Mouse (Mus musculus): ENCODE data around the gene Cyld. TPM values are rescaled to one million over a fixed set of nuclear protein-coding genes. Genes with fewer than 3 reads are reported as not detected.

Gene Cyld
- polyA plus RNA-seq, 1 experiment from 2014 or later: 15.8 TPM

DNA sequence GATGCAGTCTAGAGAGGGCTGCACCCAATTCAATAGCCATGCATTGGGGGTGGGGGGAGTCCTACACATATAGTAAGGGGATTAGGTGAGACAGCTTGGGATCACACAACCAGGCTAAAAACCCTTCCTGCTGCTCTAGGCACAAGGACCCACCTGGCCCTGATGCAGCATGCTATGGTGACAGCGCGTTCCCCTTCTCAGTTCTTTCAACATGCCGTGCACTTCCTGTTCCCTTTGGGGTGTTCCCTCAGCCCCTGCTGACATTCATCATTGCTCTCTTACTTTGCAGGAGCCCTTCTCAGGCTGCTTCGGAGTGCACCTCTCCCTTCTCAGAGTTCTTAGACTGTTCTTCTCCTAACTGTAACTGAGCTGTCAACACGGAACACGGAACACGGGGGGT, 2.5 kb upstream of the Cyld start:
- Histone ChIP-seq H3K36me3 (ENCODE audit: inconsistent target) (peaks cover 1% of the 10 kb centered on the region; the same call in 1 of the 2 replicates), H3K4me3 (ENCODE audit: inconsistent target) (no peak overlapping the region), H3K79me2 (ENCODE audit: inconsistent target) (peaks cover 21% of the 10 kb centered on the region), H3K27ac (no peak overlapping the region)
- WGBS (ENCODE audit: missing documents): 6% methylated on average over 7 of the region's 7 CpGs

DNA sequence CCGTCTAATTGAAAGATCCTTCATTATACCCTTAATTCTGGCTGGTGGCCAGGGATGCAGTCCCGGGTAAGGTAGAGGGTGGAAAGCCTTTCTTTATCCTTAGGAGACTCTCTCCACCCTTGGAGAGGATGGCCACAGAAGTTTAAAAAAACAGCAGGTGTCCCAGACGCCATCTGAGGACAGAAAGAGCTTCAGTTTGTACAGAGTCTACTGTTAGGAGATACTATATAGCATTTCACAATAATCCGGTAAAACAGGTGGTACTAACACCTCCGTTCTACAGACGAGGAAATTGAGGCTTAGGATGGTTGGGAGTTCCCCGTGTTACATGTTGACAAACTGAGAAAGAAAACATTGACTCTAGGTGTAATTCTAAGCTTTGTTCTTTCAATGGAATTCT, 600 bp upstream of the Cyld start:
- WGBS (ENCODE audit: missing documents): 14% methylated on average over 7 of the region's 7 CpGs

DNA sequence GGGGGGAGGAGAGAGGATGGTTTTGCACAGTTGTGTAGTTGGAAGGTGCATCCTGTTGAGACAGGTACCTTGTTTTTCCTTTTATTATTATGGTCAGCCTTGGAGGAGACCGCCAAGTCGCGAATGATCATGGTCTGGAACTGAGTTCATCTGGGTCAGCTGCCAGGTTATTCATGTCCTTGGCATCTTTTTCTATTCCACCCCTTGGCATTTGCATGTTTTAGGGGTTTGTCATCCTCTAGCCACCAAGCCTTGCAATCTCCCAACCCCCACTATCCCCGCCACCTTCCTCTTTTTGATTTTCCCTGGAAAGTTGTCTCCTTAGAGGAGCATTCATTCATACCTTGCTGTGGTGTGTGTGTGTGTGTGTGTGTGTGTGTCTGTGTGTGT, 809 bp downstream of the Cyld start:
- Histone ChIP-seq H3K36me3 (ENCODE audit: inconsistent target) (peaks cover 3% of the 10 kb centered on the region; the same call in 1 of the 2 replicates), H3K27ac (peak overlapping the region; percentile 70), H3K4me3 (ENCODE audit: inconsistent target) (peak overlapping the region; percentile 82), H3K79me2 (ENCODE audit: inconsistent target) (peaks cover 55% of the 10 kb centered on the region)
- 7% methylated on average over 4 of the region's 4 CpGs for WGBS (ENCODE audit: missing documents)

More for the DNA sequence above, 600 bp upstream of the Cyld start:
- Histone ChIP-seq H3K4me3 (ENCODE audit: inconsistent target) (peak overlapping the region; percentile 29), H3K79me2 (ENCODE audit: inconsistent target) (peaks cover 41% of the 10 kb centered on the region), H3K27ac (no peak overlapping the region), H3K36me3 (ENCODE audit: inconsistent target) (no peaks in the 10 kb centered on the region)

DNA sequence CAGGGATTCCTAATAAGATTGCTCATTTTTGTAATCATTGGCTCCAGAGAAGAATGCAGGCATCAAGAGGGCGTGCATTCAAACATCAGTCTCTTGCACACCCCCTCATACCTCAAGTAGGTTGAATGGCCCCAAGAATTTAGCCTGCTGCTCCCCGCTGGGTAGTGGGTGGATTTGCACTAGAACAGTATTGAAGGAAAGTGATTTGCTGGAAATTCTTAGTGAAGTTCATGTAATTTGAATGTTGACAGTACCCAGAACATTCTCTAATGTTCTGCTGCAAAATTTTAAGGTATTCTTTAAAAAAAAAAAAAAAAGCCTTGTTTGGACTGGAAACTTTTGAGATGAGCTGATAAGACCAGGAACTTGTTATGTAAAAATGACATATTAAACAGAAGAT, 1.2 kb downstream of the Cyld start:
- Histone ChIP-seq H3K27ac (no peak overlapping the region), H3K4me3 (ENCODE audit: inconsistent target) (peak overlapping the region; percentile 82; the same call in 1 of the 2 replicates)

DNA sequence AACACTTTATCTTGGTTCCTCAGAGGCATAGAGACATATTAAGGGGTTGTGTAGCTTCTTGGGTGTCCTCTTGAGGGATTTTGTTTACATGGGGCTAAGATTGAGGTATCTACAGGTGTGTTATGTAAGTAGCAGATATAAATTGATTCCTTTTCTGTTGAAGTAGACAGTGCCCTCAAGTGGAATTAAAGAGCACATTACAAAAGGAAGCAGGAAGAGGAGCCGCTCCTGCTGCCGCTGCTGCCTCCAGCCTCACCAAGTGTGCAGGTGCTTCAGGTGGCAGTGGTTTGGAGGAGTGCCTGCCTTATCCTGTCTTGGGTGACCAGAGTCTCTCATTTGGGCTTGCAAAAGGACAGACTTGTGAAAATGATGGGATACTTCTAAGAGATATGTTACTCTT, 4.8 kb downstream of the Cyld start:
- 43% methylated on average over 2 of the region's 2 CpGs for WGBS (ENCODE audit: missing documents)
- H3K4me3 ChIP-seq (ENCODE audit: inconsistent target): no peak overlapping the region
- H3K79me2 ChIP-seq (ENCODE audit: inconsistent target): peaks cover 95% of the 10 kb centered on the region
- peaks cover 4% of the 10 kb centered on the region; the same call in 1 of the 2 replicates for H3K36me3 ChIP-seq (ENCODE audit: inconsistent target)
- H3K27ac ChIP-seq: no peak overlapping the region

More for the DNA sequence above, 1.2 kb downstream of the Cyld start:
- Histone ChIP-seq H3K36me3 (ENCODE audit: inconsistent target) (peaks cover 4% of the 10 kb centered on the region; the same call in 1 of the 2 replicates), H3K79me2 (ENCODE audit: inconsistent target) (peaks cover 59% of the 10 kb centered on the region)
- 64% methylated on average over 2 of the region's 2 CpGs for WGBS (ENCODE audit: missing documents)

DNA sequence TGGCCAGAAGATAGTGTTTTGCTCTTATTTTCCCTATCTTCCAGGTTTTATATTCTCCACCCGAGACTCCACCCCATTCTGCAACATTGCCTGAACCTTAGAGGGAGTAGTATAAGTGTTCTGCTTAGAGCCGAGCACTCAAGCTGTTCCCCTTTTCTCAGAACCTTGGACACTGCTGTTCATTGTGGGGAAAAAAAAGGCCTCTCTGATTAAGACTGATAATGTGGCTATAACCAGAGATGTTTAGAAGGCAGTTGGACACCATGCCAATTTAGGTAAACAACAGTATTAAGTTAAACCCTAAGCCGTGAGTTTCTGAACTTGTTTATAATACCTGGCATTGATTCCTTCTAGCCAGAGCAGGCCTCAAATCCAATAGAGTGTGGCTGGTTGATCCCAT, 6.0 kb downstream of the Cyld start:
- H3K4me3 ChIP-seq (ENCODE audit: inconsistent target): no peak overlapping the region
- H3K27ac ChIP-seq: no peak overlapping the region
- H3K36me3 ChIP-seq (ENCODE audit: inconsistent target): peaks cover 15% of the 10 kb centered on the region; the same call in 1 of the 2 replicates
- H3K79me2 ChIP-seq (ENCODE audit: inconsistent target): peaks cover 89% of the 10 kb centered on the region
- WGBS (ENCODE audit: missing documents): 85% methylated on average over 3 of the region's 3 CpGs

DNA sequence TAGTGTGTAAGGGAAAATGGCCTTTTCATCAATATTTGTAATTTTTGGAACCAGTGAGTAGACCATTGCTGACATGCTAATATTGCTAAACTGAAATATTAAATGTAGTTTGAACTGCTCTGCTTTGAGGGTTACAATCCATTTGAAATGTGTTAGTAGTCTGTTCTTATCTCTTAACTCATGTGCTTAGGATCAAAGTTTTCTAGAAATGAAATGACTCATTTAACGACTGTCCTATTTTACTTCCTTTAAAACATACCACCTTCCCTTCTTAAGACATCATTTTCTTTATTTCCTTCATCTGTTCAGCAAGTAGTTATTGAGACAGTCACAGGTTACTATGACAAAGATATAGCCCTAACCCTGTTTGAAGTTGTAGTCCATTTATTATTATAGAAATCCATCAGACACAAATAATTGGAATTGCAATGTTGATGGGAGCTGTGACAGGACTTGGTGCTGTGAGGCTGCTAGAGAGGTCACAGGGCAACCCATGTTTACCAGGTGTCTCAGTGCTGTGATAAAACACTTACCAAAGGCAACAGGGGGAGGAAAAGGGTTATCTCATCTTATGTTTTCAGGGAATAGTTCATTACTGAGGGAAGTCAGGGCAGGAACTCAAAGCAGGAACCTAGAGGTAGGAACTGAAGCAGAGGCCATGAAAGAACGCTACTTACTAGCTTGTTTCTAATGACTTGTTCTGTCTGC, 26.6 kb downstream of the Cyld start:
- WGBS (ENCODE audit: missing documents): 90% methylated on average over 2 of the region's 2 CpGs
- H3K36me3 ChIP-seq (ENCODE audit: inconsistent target): peaks cover 90% of the 10 kb centered on the region
- H3K79me2 ChIP-seq (ENCODE audit: inconsistent target): no peaks in the 10 kb centered on the region
- no peak overlapping the region for H3K27ac ChIP-seq
- no peak overlapping the region for H3K4me3 ChIP-seq (ENCODE audit: inconsistent target)

DNA sequence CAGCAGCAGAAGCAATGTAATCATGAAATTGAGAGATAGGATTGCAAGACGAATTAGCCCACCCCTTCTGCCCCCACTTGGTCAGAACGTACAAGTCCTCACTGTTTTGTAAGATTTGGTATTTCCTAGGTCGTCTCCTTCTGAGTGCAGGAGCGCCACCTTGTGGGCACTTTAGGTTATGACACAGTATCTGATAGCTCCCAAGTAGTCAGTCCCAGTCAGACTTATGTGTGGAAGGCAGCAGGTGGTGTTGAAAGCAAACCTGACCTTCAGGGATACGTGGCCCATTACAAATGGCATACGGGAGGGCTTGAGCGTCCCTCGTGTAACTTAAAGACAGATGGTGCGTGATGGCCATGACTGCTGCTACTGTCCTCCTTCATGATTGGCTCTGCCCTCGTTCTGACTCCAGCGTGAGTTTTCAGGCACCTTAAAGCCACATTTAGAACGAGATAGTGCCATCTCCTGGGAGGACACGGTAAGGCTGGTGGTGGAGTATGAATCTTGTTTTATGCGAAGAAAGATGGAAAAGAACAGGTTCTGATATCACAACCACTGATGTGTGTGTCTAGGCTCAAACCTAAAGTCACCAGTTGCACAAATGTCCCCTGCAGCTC, 58.5 kb downstream of the Cyld start:
- under 1% methylated on average over 14 of the region's 14 CpGs for WGBS (ENCODE audit: missing documents)
- no peaks in the 10 kb centered on the region for H3K79me2 ChIP-seq (ENCODE audit: inconsistent target)
- H3K4me3 ChIP-seq (ENCODE audit: inconsistent target): no peak overlapping the region
- H3K36me3 ChIP-seq (ENCODE audit: inconsistent target): no peaks in the 10 kb centered on the region
- no peak overlapping the region for H3K27ac ChIP-seq

DNA sequence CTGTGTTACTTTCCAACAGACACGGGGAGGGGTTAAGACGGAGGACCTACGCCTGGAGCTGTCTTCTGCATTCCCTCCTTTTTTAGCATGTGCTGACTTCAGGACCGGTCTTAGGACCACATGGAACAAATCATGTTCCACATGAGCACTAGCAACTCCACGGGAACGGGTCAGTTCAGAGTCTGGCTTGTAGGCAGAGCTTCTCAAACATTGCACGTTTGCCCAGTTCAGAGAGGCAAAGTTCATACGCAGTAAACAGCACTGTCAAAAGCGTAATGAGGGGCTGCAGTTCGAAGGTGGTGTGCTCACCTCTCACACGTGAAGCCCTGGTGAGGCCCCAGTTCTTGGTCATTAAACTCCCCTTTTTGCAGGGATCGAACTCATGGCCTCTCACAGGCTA, 65.2 kb downstream of the Cyld start:
- WGBS (ENCODE audit: missing documents): 91% methylated on average over 11 of the region's 12 CpGs
- Histone ChIP-seq H3K79me2 (ENCODE audit: inconsistent target) (no peaks in the 10 kb centered on the region), H3K4me3 (ENCODE audit: inconsistent target) (no peak overlapping the region), H3K27ac (no peak overlapping the region), H3K36me3 (ENCODE audit: inconsistent target) (no peaks in the 10 kb centered on the region)

DNA sequence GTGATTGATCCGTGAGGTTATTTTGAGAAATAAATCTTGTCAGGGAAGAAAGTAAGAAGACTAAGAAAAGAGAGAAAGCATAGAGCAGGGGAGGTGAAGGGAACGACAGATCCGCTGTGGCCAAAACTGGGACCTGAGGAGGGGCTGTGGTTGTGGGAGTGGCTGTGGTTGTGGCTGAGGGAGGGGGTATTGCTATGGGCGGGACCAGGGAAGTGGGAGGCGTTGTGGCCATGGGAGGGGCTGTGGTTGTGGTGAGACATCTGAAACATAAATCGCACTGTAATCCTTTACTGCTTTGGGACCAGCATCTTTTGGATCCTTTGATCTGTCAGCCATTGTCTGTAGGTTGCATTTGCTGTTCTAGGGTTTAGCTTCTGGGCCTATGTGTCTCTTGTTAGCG, 74.4 kb downstream of the Cyld start:
- Histone ChIP-seq H3K4me3 (ENCODE audit: inconsistent target) (no peak overlapping the region), H3K79me2 (ENCODE audit: inconsistent target) (no peaks in the 10 kb centered on the region), H3K36me3 (ENCODE audit: inconsistent target) (no peaks in the 10 kb centered on the region), H3K27ac (no peak overlapping the region)
- 30% methylated on average over 7 of the region's 7 CpGs for WGBS (ENCODE audit: missing documents)

DNA sequence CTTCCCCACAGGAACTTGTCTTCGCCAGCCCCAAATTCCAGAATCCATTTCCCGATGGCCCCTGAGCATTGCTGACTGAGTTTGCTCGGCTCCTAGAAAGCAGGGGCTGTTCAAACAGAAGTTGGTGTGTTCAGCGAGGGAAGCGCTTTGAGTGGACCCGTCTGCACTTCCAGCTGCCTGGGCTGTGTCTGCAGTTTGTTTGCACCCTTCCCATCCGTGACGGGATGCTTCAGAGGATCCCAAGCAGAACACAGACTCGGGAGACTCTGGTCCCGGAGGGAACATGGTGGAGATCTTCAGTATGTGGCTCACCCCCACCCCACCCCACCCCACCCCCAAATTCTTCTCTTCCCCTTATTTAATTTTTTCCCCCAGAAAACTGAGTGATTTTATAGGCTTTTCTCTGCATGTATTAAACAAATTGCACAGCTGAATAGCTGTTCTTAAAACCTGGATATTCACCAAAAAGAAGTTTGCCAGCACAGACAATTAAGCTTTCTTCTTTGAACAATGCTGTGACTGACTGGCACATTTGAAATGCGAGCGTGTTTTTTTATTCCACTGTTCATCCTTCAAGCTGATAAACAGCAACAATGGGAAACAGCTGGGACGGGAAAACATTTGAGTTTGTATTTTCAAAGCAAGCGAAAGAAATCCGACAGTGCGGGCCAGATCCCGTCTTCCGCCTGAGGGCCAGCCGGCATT, 77.9 kb downstream of the Cyld start:
- no peaks in the 10 kb centered on the region for H3K79me2 ChIP-seq (ENCODE audit: inconsistent target)
- H3K36me3 ChIP-seq (ENCODE audit: inconsistent target): no peaks in the 10 kb centered on the region
- 86% methylated on average over 19 of the region's 19 CpGs for WGBS (ENCODE audit: missing documents)
- no peak overlapping the region for H3K4me3 ChIP-seq (ENCODE audit: inconsistent target)
- no peak overlapping the region for H3K27ac ChIP-seq

DNA sequence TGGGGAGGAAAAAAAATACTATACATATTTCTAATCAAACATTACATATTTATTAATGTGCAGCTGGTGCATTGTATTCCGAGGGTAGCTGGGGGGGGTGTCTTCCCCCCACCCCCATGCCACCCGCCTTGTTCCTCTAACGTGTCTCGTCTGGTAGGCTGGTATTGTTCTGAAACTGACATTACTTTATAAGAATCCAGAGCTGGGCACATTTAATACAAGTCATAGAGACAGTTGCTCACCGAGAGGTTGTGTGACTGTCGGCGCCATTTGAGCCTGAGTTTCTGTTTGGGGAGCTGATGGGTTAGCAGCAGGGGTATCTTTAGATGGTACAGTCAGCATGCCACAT, 78.4 kb downstream of the Cyld start:
- no peak overlapping the region for H3K27ac ChIP-seq
- WGBS (ENCODE audit: missing documents): 92% methylated on average over 7 of the region's 7 CpGs
- H3K4me3 ChIP-seq (ENCODE audit: inconsistent target): no peak overlapping the region
- no peaks in the 10 kb centered on the region for H3K79me2 ChIP-seq (ENCODE audit: inconsistent target)
- no peaks in the 10 kb centered on the region for H3K36me3 ChIP-seq (ENCODE audit: inconsistent target)

DNA sequence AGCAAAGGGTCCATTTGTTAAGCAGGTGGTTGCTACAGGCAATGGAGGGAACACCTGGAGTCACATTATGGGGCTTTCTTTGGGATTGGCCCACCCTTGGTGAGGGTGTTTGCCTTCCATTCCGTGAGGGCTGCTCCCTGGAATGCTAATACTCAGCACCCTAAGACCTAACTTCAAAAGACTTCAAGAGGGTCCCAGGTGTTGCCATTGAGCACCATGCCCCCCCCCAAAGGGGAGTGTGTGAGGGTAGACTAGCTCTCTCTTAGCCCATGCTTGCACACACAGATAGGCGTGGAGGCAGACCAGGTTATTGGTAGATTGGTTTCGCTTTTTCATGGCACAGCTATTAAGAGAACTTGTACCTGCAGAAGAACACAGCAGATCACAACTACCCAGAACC, 83.3 kb downstream of the Cyld start:
- Histone ChIP-seq H3K36me3 (ENCODE audit: inconsistent target) (no peaks in the 10 kb centered on the region), H3K79me2 (ENCODE audit: inconsistent target) (no peaks in the 10 kb centered on the region), H3K4me3 (ENCODE audit: inconsistent target) (no peak overlapping the region), H3K27ac (no peak overlapping the region)
- 100% methylated on average over 3 of the region's 3 CpGs for WGBS (ENCODE audit: missing documents)

DNA sequence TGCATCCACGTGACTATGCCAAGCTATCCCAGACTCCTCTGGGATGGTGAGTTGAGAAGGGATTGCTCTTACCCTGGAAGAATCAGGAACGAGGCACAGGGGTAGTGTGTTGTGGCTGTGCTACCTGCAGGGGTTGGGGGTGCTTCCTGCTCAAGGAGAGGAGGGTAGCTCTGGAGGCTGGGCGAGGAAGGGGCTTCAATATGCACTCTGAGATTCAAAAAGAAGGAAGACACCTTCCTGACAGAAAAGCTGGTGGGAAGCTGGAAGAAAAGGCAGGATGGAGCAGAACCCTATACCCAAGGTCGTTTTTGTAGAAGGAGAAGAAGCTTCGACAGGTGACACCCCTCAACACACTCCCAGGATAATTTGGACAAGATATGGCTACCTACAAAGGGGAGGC, 84.5 kb downstream of the Cyld start:
- no peak overlapping the region for H3K27ac ChIP-seq
- H3K79me2 ChIP-seq (ENCODE audit: inconsistent target): no peaks in the 10 kb centered on the region
- H3K36me3 ChIP-seq (ENCODE audit: inconsistent target): no peaks in the 10 kb centered on the region
- WGBS (ENCODE audit: missing documents): 74% methylated on average over 5 of the region's 5 CpGs
- H3K4me3 ChIP-seq (ENCODE audit: inconsistent target): no peak overlapping the region

DNA sequence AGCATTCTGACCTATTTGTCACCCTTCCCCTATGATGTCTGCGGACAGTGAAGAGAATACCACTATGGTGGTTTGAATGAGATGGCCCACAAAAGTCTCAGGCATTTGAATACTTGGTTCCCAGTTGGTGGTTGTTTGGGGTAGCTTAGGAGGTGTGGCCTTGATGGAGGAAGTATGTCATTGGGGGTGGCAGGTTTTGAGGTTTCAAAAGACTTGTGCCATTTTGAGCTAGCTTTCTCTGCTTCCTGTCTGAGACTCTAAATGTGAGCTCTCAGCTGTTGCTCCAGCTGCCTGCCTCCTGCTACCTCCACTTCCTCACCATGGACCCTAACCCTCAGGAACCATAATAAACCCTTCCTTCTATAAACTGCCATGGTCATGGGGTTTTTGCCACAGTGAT, 86.9 kb downstream of the Cyld start:
- H3K79me2 ChIP-seq (ENCODE audit: inconsistent target): no peaks in the 10 kb centered on the region
- H3K4me3 ChIP-seq (ENCODE audit: inconsistent target): no peak overlapping the region
- H3K27ac ChIP-seq: no peak overlapping the region
- no peaks in the 10 kb centered on the region for H3K36me3 ChIP-seq (ENCODE audit: inconsistent target)
- 93% methylated on average over 1 of the region's 1 CpGs for WGBS (ENCODE audit: missing documents)

All from macrophage (primary cell).